Mouse (Mus musculus): ENCODE measurements around the gene Gsk3a. TPM values are rescaled to one million over a fixed set of nuclear protein-coding genes. Genes with fewer than 3 reads are reported as not detected.
"Not testable (repeated sequence)": the region's sequence is repeated elsewhere in the genome, so short reads cannot be mapped to it uniquely, and the experiment has no call there.

The Gsk3a gene
- polyA plus RNA-seq, 1 experiment from 2014 or later = 25.1 TPM

DNA sequence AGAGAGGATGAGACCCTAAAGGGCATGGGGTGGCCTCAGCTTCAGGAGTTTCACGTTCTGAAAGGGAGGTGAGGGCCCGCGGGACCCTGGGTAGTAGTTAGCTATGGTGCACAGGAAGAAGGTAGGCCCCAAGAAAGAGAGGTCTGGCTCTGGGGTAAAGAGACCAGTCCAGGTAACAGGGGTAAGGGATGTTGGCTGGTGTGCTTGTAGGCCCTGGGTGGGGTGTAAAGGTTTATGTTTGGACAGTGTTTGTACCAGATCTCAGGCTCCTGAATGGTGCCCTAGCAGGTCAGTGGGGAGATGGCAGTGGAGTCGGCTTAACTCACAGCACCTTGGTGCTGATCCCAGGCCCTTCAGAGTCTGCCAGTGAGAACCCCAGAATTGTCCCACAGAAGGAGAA lies 31.4 kb upstream of the Gsk3a start:
- WGBS = 34% methylated on average over 4 of the region's 4 CpGs
- Histone ChIP-seq H3K27ac (ENCODE audit: low read depth, low read length) (peak overlapping the region; percentile 90; the same call in 1 of the 2 replicates), H3K4me2 (ENCODE audit: low read depth, low read length) (peak overlapping the region; percentile 83), H3K4me3 (ENCODE audit: low read depth, low read length) (peak overlapping the region; percentile 69), H3K9ac (replicated peaks; ENCODE audit: low read depth, low read length) (peak overlapping the region; percentile 81), H3K27me3 (ENCODE audit: control insufficient read depth, insufficient read depth, low read length) (no peaks in the 10 kb centered on the region), H3K36me3 (ENCODE audit: control insufficient read depth, insufficient read depth, low read length) (peaks cover 17% of the 10 kb centered on the region; the same call in 1 of the 2 replicates), H3K9me3 (ENCODE audit: control insufficient read depth, low read length) (no peaks in the 10 kb centered on the region), H3K4me1 (ENCODE audit: control insufficient read depth, insufficient read depth, low read length) (peaks cover 20% of the 10 kb centered on the region; the same call in 1 of the 2 replicates)
- ATAC-seq (ENCODE audit: low read depth) = no peak

DNA sequence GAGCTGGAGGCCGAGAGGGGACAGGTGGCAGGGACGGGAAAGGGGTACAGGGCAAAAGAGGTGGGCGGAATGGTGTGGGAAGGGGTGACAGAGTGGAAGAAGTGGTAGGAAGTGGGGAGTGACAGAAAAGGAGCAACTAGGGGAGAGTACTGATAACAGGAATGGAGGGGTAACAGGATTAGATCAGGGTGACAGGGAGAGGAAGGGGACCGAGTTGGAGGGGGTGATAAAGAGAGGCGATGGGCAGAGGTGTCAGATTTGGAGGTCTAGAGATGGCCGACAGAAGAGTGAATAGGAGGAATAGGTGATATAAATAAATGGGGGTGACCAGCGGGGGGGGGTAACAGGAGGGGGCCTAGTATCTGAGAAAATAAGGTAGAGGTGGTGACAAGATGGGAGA lies 30.9 kb upstream of the Gsk3a start:
- WGBS = 5% methylated on average over 7 of the region's 7 CpGs
- Histone ChIP-seq H3K4me3 (ENCODE audit: low read depth, low read length) (peak overlapping the region; percentile 69), H3K9ac (replicated peaks; ENCODE audit: low read depth, low read length) (peak overlapping the region; percentile 81), H3K4me2 (ENCODE audit: low read depth, low read length) (peak overlapping the region; percentile 83), H3K27me3 (ENCODE audit: control insufficient read depth, insufficient read depth, low read length) (no peaks in the 10 kb centered on the region), H3K27ac (ENCODE audit: low read depth, low read length) (peak overlapping the region; percentile 90), H3K36me3 (ENCODE audit: control insufficient read depth, insufficient read depth, low read length) (peaks cover 13% of the 10 kb centered on the region; the same call in 1 of the 2 replicates), H3K4me1 (ENCODE audit: control insufficient read depth, insufficient read depth, low read length) (peaks cover 18% of the 10 kb centered on the region; the same call in 1 of the 2 replicates), H3K9me3 (ENCODE audit: control insufficient read depth, low read length) (no peaks in the 10 kb centered on the region)
- no peak for ATAC-seq (ENCODE audit: low read depth)

GRCm38 (mm10) chr7:25267751-25268463 lies 30.3 kb upstream of the Gsk3a start:
- Histone ChIP-seq H3K9ac (replicated peaks; ENCODE audit: low read depth, low read length) (peak overlapping the region; percentile 81), H3K4me1 (ENCODE audit: control insufficient read depth, insufficient read depth, low read length) (peaks cover 18% of the 10 kb centered on the region; the same call in 1 of the 2 replicates), H3K4me2 (ENCODE audit: low read depth, low read length) (peak overlapping the region; percentile 83), H3K4me3 (ENCODE audit: low read depth, low read length) (peak overlapping the region; percentile 69), H3K36me3 (ENCODE audit: control insufficient read depth, insufficient read depth, low read length) (peaks cover 10% of the 10 kb centered on the region; the same call in 1 of the 2 replicates), H3K9me3 (ENCODE audit: control insufficient read depth, low read length) (no peaks in the 10 kb centered on the region), H3K27ac (ENCODE audit: low read depth, low read length) (peak overlapping the region; percentile 90), H3K27me3 (ENCODE audit: control insufficient read depth, insufficient read depth, low read length) (no peaks in the 10 kb centered on the region)
- ATAC-seq (ENCODE audit: low read depth) = peak; percentile 96
- under 1% methylated on average over 33 of the region's 33 CpGs for WGBS

GRCm38 (mm10) chr7:25267301-25267750 lies 29.7 kb upstream of the Gsk3a start, which contains the start of gene Cic:
Gene Cic, plus strand, starts transcription at chr7:25267704.
- H3K4me3 ChIP-seq (ENCODE audit: low read depth, low read length) = peak within 1 kb of the TSS; percentile 69
- peak; percentile 87 for ATAC-seq (ENCODE audit: low read depth)
- H3K4me2 ChIP-seq (ENCODE audit: low read depth, low read length) = peak within 1 kb of the TSS; percentile 83
- no peaks in the 10 kb centered on the region for H3K27me3 ChIP-seq (ENCODE audit: control insufficient read depth, insufficient read depth, low read length)
- H3K9ac ChIP-seq (replicated peaks; ENCODE audit: low read depth, low read length) = peak within 1 kb of the TSS; percentile 81
- WGBS = under 1% methylated on average over 29 of the region's 29 CpGs
- H3K36me3 ChIP-seq (ENCODE audit: control insufficient read depth, insufficient read depth, low read length) = peaks cover 9% of the 10 kb centered on the region; the same call in 1 of the 2 replicates
- no peaks in the 10 kb centered on the region for H3K9me3 ChIP-seq (ENCODE audit: control insufficient read depth, low read length)
- H3K4me1 ChIP-seq (ENCODE audit: control insufficient read depth, insufficient read depth, low read length) = peaks cover 18% of the 10 kb centered on the region; the same call in 1 of the 2 replicates
- peak within 1 kb of the TSS; percentile 90 for H3K27ac ChIP-seq (ENCODE audit: low read depth, low read length)

GRCm38 (mm10) chr7:25266180-25266962 lies 28.7 kb upstream of the Gsk3a start:
- no peak for ATAC-seq (ENCODE audit: low read depth)
- Histone ChIP-seq H3K36me3 (ENCODE audit: control insufficient read depth, insufficient read depth, low read length) (peaks cover 3% of the 10 kb centered on the region; the same call in 1 of the 2 replicates), H3K4me2 (ENCODE audit: low read depth, low read length) (peak overlapping the region; percentile 47; the same call in 1 of the 2 replicates), H3K4me3 (ENCODE audit: low read depth, low read length) (no peak overlapping the region), H3K4me1 (ENCODE audit: control insufficient read depth, insufficient read depth, low read length) (peaks cover 18% of the 10 kb centered on the region; the same call in 1 of the 2 replicates), H3K9me3 (ENCODE audit: control insufficient read depth, low read length) (no peaks in the 10 kb centered on the region), H3K27ac (ENCODE audit: low read depth, low read length) (no peak overlapping the region), H3K9ac (replicated peaks; ENCODE audit: low read depth, low read length) (no peak overlapping the region), H3K27me3 (ENCODE audit: control insufficient read depth, insufficient read depth, low read length) (no peaks in the 10 kb centered on the region)
- WGBS = 90% methylated on average over 8 of the region's 8 CpGs

- H3K27ac ChIP-seq (ENCODE audit: low read depth, low read length) = not testable (repeated sequence)
- WGBS = 95% methylated on average over 5 of the region's 5 CpGs
These were observed 28.1 kb upstream of the Gsk3a start for GRCm38 (mm10) chr7:25265743-25266142.

DNA sequence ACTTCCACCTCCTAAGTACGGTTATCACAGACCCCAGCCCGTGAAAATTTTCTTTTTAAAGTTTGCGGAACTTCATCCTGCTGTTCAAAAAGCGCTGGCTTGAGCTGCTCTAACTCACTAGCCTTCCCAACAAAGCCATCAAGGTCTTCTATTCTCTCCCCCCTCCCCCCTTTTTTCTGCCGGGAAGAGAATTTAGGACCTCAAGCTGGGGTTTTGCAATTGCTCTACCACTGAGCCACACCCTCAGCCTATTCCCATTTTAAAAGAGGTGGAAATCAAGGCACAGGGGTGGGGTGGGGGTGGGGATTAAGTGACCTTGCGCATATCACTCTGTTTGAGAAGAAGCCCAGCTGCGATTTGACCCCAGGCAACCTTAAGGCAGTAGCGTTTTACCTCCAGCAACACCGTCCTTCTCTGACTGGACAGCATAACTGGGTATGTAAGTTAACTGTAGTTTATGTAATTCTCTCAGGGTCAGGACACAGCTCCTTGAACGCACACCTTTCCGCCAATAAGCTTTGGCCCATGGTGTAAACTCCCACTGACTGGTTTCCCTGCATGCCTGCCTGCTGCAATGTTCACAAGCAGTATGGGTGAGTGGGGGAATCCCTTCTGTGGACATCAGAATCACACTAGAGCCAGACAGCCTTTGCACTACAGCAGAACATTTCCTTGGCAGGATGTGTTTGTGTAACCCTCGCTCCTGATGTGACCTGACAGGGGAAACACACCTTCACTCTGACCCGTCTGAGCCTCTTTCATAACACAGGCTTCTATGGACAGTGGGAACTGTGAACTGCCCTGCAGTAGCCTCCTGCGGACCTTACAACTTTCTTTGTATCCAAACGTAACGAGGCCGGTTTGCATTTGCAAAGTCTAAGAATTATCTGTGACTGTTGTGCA lies 26.6 kb upstream of the Gsk3a start:
- Histone ChIP-seq H3K36me3 (ENCODE audit: control insufficient read depth, insufficient read depth, low read length) (no peaks in the 10 kb centered on the region), H3K27me3 (ENCODE audit: control insufficient read depth, insufficient read depth, low read length) (no peaks in the 10 kb centered on the region), H3K9me3 (ENCODE audit: control insufficient read depth, low read length) (no peaks in the 10 kb centered on the region), H3K4me2 (ENCODE audit: low read depth, low read length) (no peak overlapping the region), H3K9ac (replicated peaks; ENCODE audit: low read depth, low read length) (no peak overlapping the region), H3K27ac (ENCODE audit: low read depth, low read length) (no peak overlapping the region), H3K4me1 (ENCODE audit: control insufficient read depth, insufficient read depth, low read length) (peaks cover 7% of the 10 kb centered on the region; the same call in 1 of the 2 replicates), H3K4me3 (ENCODE audit: low read depth, low read length) (no peak overlapping the region)
- 25% methylated on average over 17 of the region's 17 CpGs for WGBS
- no peak for ATAC-seq (ENCODE audit: low read depth)

More at GRCm38 (mm10) chr7:25265743-25266142, 28.1 kb upstream of the Gsk3a start:
- H3K9me3 ChIP-seq (ENCODE audit: control insufficient read depth, low read length); H3K4me2 ChIP-seq (ENCODE audit: low read depth, low read length); H3K9ac ChIP-seq (replicated peaks; ENCODE audit: low read depth, low read length); H3K36me3 ChIP-seq (ENCODE audit: control insufficient read depth, insufficient read depth, low read length); H3K4me3 ChIP-seq (ENCODE audit: low read depth, low read length); ATAC-seq (ENCODE audit: low read depth); H3K27me3 ChIP-seq (ENCODE audit: control insufficient read depth, insufficient read depth, low read length): not testable (repeated sequence)
- peaks cover 18% of the 10 kb centered on the region; the same call in 1 of the 2 replicates for H3K4me1 ChIP-seq (ENCODE audit: control insufficient read depth, insufficient read depth, low read length)

DNA sequence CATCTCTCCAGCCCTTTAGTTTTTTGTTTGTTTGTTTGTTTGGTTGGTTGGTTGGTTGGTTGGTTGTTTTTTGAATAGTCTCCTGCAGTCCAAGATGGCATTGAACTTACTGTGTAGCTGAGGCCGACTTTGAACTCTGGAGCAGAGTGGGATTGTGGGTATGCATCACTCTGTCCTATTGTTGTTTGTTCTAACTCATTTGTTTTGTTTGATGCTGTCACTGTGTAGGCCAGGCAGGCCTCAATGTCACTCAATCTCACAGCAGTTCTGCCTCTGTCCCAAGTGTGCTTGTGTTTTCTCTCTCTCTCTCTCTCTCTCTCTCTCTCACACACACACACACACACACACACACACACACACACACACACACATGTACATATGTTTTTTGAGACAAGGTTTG lies 24.2 kb upstream of the Gsk3a start:
- Histone ChIP-seq H3K9me3 (ENCODE audit: control insufficient read depth, low read length) (no peaks in the 10 kb centered on the region), H3K4me2 (ENCODE audit: low read depth, low read length) (no peak overlapping the region), H3K27ac (ENCODE audit: low read depth, low read length) (no peak overlapping the region), H3K36me3 (ENCODE audit: control insufficient read depth, insufficient read depth, low read length) (no peaks in the 10 kb centered on the region), H3K9ac (replicated peaks; ENCODE audit: low read depth, low read length) (no peak overlapping the region), H3K27me3 (ENCODE audit: control insufficient read depth, insufficient read depth, low read length) (no peaks in the 10 kb centered on the region), H3K4me1 (ENCODE audit: control insufficient read depth, insufficient read depth, low read length) (0 out of 2 replicates have a peak, but pooled peaks cover under 1% of the 10 kb centered on the region), H3K4me3 (ENCODE audit: low read depth, low read length) (no peak overlapping the region)
- no peak for ATAC-seq (ENCODE audit: low read depth)
- 75% methylated on average over 1 of the region's 1 CpGs for WGBS

All from neural tube, embryonic 14.5 days (tissue).